Mouse (Mus musculus) embryonic facial prominence, embryonic 13.5 days (tissue): ENCODE measurements around the gene Myh10. TPM values are rescaled to one million over a fixed set of nuclear protein-coding genes. Genes with fewer than 3 reads are reported as not detected.
"Not testable (repeated sequence)": the region's sequence is repeated elsewhere in the genome, so short reads cannot be mapped to it uniquely, and the experiment has no call there.

Experiments used
- ATAC-seq: fragments of 200-750 bp; cut with Nextera tagmentation; 2 replicates; pipeline ENCODE4 v1.8.0; 2017; ENCODE audit warnings: low read depth; ENCODE audit not compliant: insufficient number of reproducible peaks, insufficient read depth, low FRiP score, low TSS enrichment
- H3K27ac ChIP-seq: fragments of 300-500 bp; sonication (generic); 2 replicates; pipeline ENCODE4 v1.5.1; 2015; ENCODE audit warnings: moderate library complexity, mild to moderate bottlenecking, inconsistent platforms
- H3K27me3 ChIP-seq: fragments of 300-500 bp; sonication (generic); 2 replicates; pipeline ENCODE4 v1.6.1; 2015; ENCODE audit warnings: mild to moderate bottlenecking, inconsistent platforms
- H3K36me3 ChIP-seq: fragments of 300-500 bp; sonication (generic); 2 replicates; pipeline ENCODE4 v1.6.1; 2015; ENCODE audit warnings: mild to moderate bottlenecking, inconsistent platforms
- H3K4me1 ChIP-seq: fragments of 300-500 bp; sonication (generic); 2 replicates; pipeline ENCODE4 v1.6.1; 2015; ENCODE audit warnings: inconsistent platforms
- H3K4me2 ChIP-seq: fragments of 300-500 bp; sonication (generic); 2 replicates; pipeline ENCODE4 v1.6.1; 2015; ENCODE audit warnings: moderate library complexity, mild to moderate bottlenecking, inconsistent platforms
- H3K4me3 ChIP-seq: fragments of 300-500 bp; sonication (generic); 2 replicates; pipeline ENCODE4 v1.5.1; 2015; ENCODE audit warnings: mild to moderate bottlenecking, inconsistent platforms
- H3K9ac ChIP-seq: fragments of 300-500 bp; sonication (generic); 2 replicates; pipeline ENCODE4 v1.6.1; 2015; ENCODE audit warnings: mild to moderate bottlenecking, inconsistent platforms
- H3K9me3 ChIP-seq: fragments of 300-500 bp; sonication (generic); 2 replicates; pipeline ENCODE4 v1.6.1; 2016; ENCODE audit warnings: inconsistent platforms
- WGBS: fragments of 180-500 bp; shearing (Covaris S2); methylation state at CpG from one replicate; pipeline ENCODE4 v1.1.7; 2015; ENCODE audit warnings: mixed read lengths; 5-methylcytosine and 5-hydroxymethylcytosine counted together
- polyA plus RNA-seq: library from polyadenylated mRNA; unstranded; fragments of >200 nt; fragmentation: Nextera tagmentation; extraction: Ambion mirVana; gene quantifications from 2 replicates; pipeline ENCODE4 v1.2.1, GENCODE M21; 2015

Gene Myh10
- polyA plus RNA-seq, 1 experiment from 2014 or later: 126 TPM

GRCm38 (mm10) chr11:68728693-68729092 lies 37.3 kb downstream of the Myh10 start:
- no peaks in the 10 kb centered on the region for H3K9me3 ChIP-seq
- H3K27ac ChIP-seq: no peak overlapping the region
- no peak for ATAC-seq
- H3K4me2 ChIP-seq: no peak overlapping the region
- H3K27me3 ChIP-seq: no peaks in the 10 kb centered on the region
- 91% methylated on average over 3 of the region's 3 CpGs for WGBS
- no peak overlapping the region for H3K4me3 ChIP-seq
- 0 out of 2 replicates have a peak, but pooled peaks cover 3% of the 10 kb centered on the region for H3K4me1 ChIP-seq
- peaks cover 38% of the 10 kb centered on the region for H3K36me3 ChIP-seq
- no peak overlapping the region for H3K9ac ChIP-seq

DNA sequence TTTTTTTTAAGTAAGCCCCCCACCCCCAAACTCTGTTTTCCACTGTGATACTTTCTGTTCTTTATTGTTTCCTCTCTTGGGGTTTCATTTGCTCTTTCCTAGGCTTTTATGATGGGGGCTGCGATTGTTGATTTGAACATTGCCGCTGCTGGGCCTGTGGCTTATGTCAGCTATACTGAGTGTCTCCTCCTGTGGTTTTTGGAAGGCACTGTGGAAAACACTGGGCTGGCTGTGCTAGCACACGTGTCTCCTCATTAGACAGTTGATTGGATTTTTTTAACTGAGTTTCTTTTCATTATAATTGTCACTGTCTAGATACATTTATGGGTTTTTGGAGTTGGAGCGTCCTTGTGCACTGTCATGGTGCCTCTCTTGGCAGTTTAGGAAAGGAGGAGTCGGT lies 39.4 kb downstream of the Myh10 start:
- Histone ChIP-seq H3K4me3 (no peak overlapping the region), H3K4me1 (0 out of 2 replicates have a peak, but pooled peaks cover 3% of the 10 kb centered on the region), H3K27ac (no peak overlapping the region), H3K9me3 (no peaks in the 10 kb centered on the region), H3K27me3 (no peaks in the 10 kb centered on the region), H3K36me3 (peaks cover 43% of the 10 kb centered on the region), H3K9ac (no peak overlapping the region), H3K4me2 (no peak overlapping the region)
- no peak for ATAC-seq
- WGBS: 74% methylated on average over 5 of the region's 5 CpGs

DNA sequence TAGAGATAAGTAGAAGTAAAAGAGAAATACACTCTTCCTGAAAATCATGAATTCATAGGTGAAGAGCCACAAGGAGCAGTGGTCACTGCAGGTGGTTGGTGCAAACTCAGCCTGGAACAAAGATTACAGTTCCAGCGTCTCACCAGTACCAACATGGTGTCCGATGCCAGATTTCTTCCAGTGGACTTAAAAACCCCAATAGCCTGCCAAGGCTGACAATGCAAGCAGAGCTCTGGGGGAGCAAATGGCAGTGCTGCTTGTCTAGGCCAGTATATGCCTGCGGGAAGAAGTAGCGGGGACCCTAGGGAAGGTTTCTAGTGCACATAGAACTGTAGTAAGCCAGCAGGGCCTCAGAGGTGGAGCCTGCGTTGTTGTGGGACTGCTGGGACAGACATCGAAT lies 40.7 kb downstream of the Myh10 start:
- Histone ChIP-seq H3K4me2 (no peak overlapping the region), H3K9me3 (no peaks in the 10 kb centered on the region), H3K4me3 (no peak overlapping the region), H3K36me3 (peaks cover 40% of the 10 kb centered on the region), H3K9ac (no peak overlapping the region), H3K27ac (no peak overlapping the region), H3K4me1 (0 out of 2 replicates have a peak, but pooled peaks cover 3% of the 10 kb centered on the region), H3K27me3 (no peaks in the 10 kb centered on the region)
- WGBS: 92% methylated on average over 6 of the region's 6 CpGs
- ATAC-seq: no peak

DNA sequence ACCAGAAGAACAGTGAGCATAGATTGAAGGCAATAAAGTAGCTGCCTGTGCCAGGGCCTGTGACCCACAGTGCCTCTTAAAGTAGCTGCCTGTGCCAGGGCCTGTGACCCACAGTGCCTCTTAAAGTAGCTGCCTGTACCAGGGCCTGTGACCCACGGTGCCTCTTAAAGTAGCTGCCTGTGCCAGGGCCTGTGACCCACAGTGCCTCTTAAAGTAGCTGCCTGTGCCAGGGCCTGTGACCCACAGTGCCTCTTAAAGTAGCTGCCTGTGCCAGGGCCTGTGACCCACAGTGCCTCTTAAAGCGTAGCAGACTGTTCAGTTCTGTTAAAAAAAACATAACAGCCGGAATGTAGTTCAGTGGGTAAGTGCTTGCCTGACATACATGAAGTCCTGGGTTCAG lies 42.0 kb downstream of the Myh10 start:
- WGBS: 97% methylated on average over 3 of the region's 3 CpGs
- peaks cover 39% of the 10 kb centered on the region for H3K36me3 ChIP-seq
- ATAC-seq: not testable (repeated sequence)

GRCm38 (mm10) chr11:68739509-68739908 lies 48.1 kb downstream of the Myh10 start:
- no peaks in the 10 kb centered on the region for H3K27me3 ChIP-seq
- H3K9ac ChIP-seq: no peak overlapping the region
- no peak for ATAC-seq

More for the DNA sequence above, 42.0 kb downstream of the Myh10 start:
- not testable (repeated sequence) for H3K27ac ChIP-seq, H3K4me1 ChIP-seq, H3K27me3 ChIP-seq, H3K9me3 ChIP-seq, H3K9ac ChIP-seq, H3K4me2 ChIP-seq, H3K4me3 ChIP-seq

DNA sequence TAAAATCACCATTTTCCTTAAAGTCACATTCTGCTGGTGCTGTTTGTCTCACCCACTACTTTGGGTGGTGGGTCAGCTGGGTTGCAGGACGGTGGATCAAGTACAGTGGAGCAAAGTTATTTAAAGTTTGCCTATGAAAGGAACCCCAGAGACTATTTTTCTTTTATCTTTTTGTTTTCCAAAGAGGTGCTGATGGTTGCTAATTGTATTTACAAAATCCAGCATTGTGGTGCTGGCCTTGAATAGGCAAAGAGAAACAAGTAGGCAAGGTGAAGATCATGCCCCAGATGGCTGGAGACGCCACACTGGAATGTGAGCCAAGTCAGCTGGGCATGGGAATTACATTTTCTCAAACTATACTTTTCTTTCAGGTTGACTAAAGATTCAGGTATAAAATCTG lies 51.3 kb downstream of the Myh10 start:
- Histone ChIP-seq H3K4me1 (no peaks in the 10 kb centered on the region), H3K4me2 (no peak overlapping the region), H3K9ac (no peak overlapping the region), H3K27me3 (no peaks in the 10 kb centered on the region), H3K4me3 (no peak overlapping the region), H3K36me3 (peaks cover 56% of the 10 kb centered on the region), H3K27ac (no peak overlapping the region), H3K9me3 (no peaks in the 10 kb centered on the region)
- WGBS: 90% methylated on average over 2 of the region's 2 CpGs
- ATAC-seq: no peak

More at GRCm38 (mm10) chr11:68739509-68739908, 48.1 kb downstream of the Myh10 start:
- WGBS: 92% methylated on average over 7 of the region's 7 CpGs
- Histone ChIP-seq H3K4me3 (no peak overlapping the region), H3K27ac (no peak overlapping the region), H3K9me3 (no peaks in the 10 kb centered on the region), H3K4me1 (no peaks in the 10 kb centered on the region), H3K4me2 (no peak overlapping the region), H3K36me3 (peaks cover 64% of the 10 kb centered on the region)

DNA sequence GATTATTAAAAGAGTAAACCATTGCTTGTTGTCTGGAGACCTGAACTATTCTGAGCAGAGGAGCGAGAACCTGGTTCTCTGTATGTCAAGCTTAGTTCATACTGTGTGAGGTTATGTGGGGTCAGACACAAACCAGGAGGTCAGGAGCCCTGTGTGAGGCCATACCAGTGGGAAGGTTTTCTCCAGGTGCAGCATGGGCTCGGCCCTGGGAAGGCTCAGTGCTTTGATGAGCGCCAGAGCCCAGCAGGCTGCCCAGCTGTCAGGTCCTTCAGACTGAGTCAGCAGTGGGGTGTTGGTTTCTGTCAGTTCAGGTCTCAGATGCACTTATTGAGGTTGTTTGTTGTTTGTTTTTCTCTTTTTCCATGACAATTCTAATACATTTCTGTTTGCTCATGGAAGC lies 52.8 kb downstream of the Myh10 start:
- H3K36me3 ChIP-seq: peaks cover 53% of the 10 kb centered on the region
- WGBS: 73% methylated on average over 3 of the region's 3 CpGs
- ATAC-seq: no peak
- no peak overlapping the region for H3K4me3 ChIP-seq
- H3K4me2 ChIP-seq: no peak overlapping the region
- H3K27ac ChIP-seq: no peak overlapping the region
- no peaks in the 10 kb centered on the region for H3K4me1 ChIP-seq
- H3K9ac ChIP-seq: no peak overlapping the region
- H3K27me3 ChIP-seq: no peaks in the 10 kb centered on the region
- H3K9me3 ChIP-seq: no peaks in the 10 kb centered on the region

DNA sequence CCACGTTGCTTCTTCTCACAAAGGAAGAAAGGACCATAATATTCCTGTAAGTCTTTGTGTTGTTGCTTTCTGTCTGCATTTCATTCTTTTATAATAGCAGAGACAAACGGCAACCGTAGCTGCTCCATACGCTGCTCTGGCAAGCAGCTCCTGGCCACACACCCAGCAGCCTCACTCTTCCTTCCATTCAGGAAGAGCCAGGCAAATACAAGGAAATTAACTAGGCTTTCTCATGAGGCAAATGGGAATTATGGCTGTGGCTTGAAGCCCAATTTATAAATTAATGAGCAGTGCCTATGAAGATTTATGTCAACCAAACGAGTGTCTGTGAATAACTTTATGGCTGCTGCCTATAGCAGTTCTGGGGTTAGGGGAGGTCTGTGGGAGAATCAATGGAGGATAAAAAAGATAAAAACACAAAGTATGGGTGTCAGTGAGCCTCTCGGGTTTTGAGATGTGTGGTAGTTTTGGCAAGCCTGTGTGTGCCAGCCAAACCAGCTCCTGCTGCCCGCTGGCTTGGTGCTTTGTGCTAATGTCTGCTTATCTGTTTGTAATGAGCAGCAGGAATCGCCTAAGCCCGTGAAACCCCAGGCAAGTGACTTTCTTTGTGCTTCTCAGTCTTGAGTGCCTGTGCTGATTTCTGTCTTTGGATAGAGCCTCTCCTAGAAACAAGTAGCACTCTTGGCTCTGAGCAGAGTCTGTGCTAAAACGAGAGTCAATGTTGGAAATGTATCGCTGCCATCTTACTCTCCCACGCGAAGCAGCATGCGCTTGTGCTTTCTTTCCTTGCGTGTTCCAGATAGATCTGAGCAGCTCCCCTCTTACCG lies 54.2 kb downstream of the Myh10 start:
- Histone ChIP-seq H3K27ac (no peak overlapping the region), H3K27me3 (no peaks in the 10 kb centered on the region), H3K36me3 (peaks cover 46% of the 10 kb centered on the region), H3K4me2 (no peak overlapping the region), H3K9me3 (no peaks in the 10 kb centered on the region), H3K9ac (no peak overlapping the region), H3K4me3 (no peak overlapping the region), H3K4me1 (peaks cover 4% of the 10 kb centered on the region)
- ATAC-seq: no peak
- 87% methylated on average over 16 of the region's 16 CpGs for WGBS

- Histone ChIP-seq H3K27ac (no peak overlapping the region), H3K9me3 (no peaks in the 10 kb centered on the region), H3K36me3 (peaks cover 45% of the 10 kb centered on the region), H3K4me1 (peaks cover 25% of the 10 kb centered on the region), H3K9ac (no peak overlapping the region), H3K27me3 (no peaks in the 10 kb centered on the region), H3K4me3 (no peak overlapping the region), H3K4me2 (no peak overlapping the region)
- ATAC-seq: no peak
- 92% methylated on average over 5 of the region's 5 CpGs for WGBS
Observed at GRCm38 (mm10) chr11:68748121-68748520, 56.8 kb downstream of the Myh10 start.

- Histone ChIP-seq H3K27me3 (no peaks in the 10 kb centered on the region), H3K9ac (no peak overlapping the region), H3K27ac (no peak overlapping the region), H3K4me2 (no peak overlapping the region), H3K36me3 (peaks cover 40% of the 10 kb centered on the region), H3K9me3 (no peaks in the 10 kb centered on the region), H3K4me3 (no peak overlapping the region), H3K4me1 (peaks cover 46% of the 10 kb centered on the region)
- 81% methylated on average over 2 of the region's 2 CpGs for WGBS
- no peak for ATAC-seq
Observed at GRCm38 (mm10) chr11:68750206-68750605, 58.8 kb downstream of the Myh10 start.

- ATAC-seq: no peak
- peaks cover 50% of the 10 kb centered on the region for H3K4me1 ChIP-seq
- no peaks in the 10 kb centered on the region for H3K9me3 ChIP-seq
- no peaks in the 10 kb centered on the region for H3K27me3 ChIP-seq
- H3K9ac ChIP-seq: no peak overlapping the region
- WGBS: 71% methylated on average over 8 of the region's 8 CpGs
- H3K4me3 ChIP-seq: no peak overlapping the region
- no peak overlapping the region for H3K27ac ChIP-seq
- H3K4me2 ChIP-seq: no peak overlapping the region
- H3K36me3 ChIP-seq: peaks cover 33% of the 10 kb centered on the region
Observed at GRCm38 (mm10) chr11:68750938-68751337, 59.6 kb downstream of the Myh10 start.

DNA sequence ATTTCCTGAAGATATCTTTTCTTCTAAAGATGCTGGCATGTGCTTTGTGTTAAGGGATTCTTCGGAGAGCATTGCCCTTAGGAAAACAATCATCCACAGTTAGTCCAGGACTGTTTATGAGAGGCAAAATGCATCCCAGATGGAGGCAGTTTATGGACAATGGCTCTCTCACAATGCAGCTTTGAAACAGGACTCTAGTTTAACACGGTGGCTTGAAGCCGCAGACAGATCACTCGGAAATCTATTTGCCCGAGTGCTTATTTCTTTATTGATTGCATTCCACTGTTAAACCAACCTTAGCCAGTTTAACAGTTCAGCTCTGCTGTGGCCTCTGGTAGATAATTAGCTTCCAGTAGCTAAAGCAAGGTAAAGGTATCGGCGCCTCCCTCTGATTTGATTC lies 62.9 kb downstream of the Myh10 start:
- Histone ChIP-seq H3K4me1 (peaks cover 74% of the 10 kb centered on the region), H3K9ac (no peak overlapping the region)
- no peak for ATAC-seq

More for the DNA sequence above, 62.9 kb downstream of the Myh10 start:
- H3K4me3 ChIP-seq: no peak overlapping the region
- no peaks in the 10 kb centered on the region for H3K9me3 ChIP-seq
- H3K27ac ChIP-seq: peak overlapping the region; percentile 81
- H3K36me3 ChIP-seq: peaks cover 15% of the 10 kb centered on the region
- no peaks in the 10 kb centered on the region for H3K27me3 ChIP-seq
- 26% methylated on average over 7 of the region's 7 CpGs for WGBS
- peak overlapping the region; percentile 19; the same call in 1 of the 2 replicates for H3K4me2 ChIP-seq
